Mouse (Mus musculus) neural tube, embryonic 14.5 days (tissue): ENCODE measurements around the gene Alkbh8. TPM values are rescaled to one million over a fixed set of nuclear protein-coding genes. Genes with fewer than 3 reads are reported as not detected.
"Not testable (repeated sequence)": the region's sequence is repeated elsewhere in the genome, so short reads cannot be mapped to it uniquely, and the experiment has no call there.

Experiments used
- ATAC-seq: fragments of 200-750 bp; cut with Nextera tagmentation; 2 replicates; pipeline ENCODE4 v1.8.0; 2017; ENCODE audit warnings: low read depth, mild to moderate bottlenecking, moderate TSS enrichment, moderate library complexity
- H3K27ac ChIP-seq: fragments of 300-500 bp; sonication (generic); 2 replicates; pipeline ENCODE4 v1.5.1; 2014; ENCODE audit warnings: low read depth, mild to moderate bottlenecking, control low read depth, low read length, moderate library complexity, mixed read lengths
- H3K27me3 ChIP-seq: fragments of 300-500 bp; sonication (generic); 2 replicates; pipeline ENCODE4 v1.6.1; 2014; ENCODE audit warnings: low read length; ENCODE audit not compliant: control insufficient read depth, insufficient read depth
- H3K36me3 ChIP-seq: fragments of 300-500 bp; sonication (generic); 2 replicates; pipeline ENCODE4 v1.6.1; 2014; ENCODE audit warnings: low read length, mixed read lengths; ENCODE audit not compliant: control insufficient read depth, insufficient read depth
- H3K4me1 ChIP-seq: fragments of 300-500 bp; sonication (generic); 2 replicates; pipeline ENCODE4 v1.6.1; 2014; ENCODE audit warnings: low read length; ENCODE audit not compliant: control insufficient read depth, insufficient read depth
- H3K4me2 ChIP-seq: fragments of 300-500 bp; sonication (generic); 2 replicates; pipeline ENCODE4 v1.6.1; 2014; ENCODE audit warnings: mild to moderate bottlenecking, low read depth, low read length, control low read depth
- H3K4me3 ChIP-seq: fragments of 300-500 bp; sonication (generic); 2 replicates; pipeline ENCODE4 v1.5.1; 2014; ENCODE audit warnings: low read depth, low read length, control low read depth, mixed read lengths
- H3K9ac ChIP-seq: fragments of 300-500 bp; sonication (generic); replicated peaks from 2 replicates; pipeline ENCODE4 v1.6.1; 2014; ENCODE audit warnings: low read depth, mild to moderate bottlenecking, control low read depth, low read length, mixed read lengths
- H3K9me3 ChIP-seq: fragments of 300-500 bp; sonication (generic); 2 replicates; pipeline ENCODE4 v1.6.1; 2016; ENCODE audit warnings: low read length; ENCODE audit not compliant: control insufficient read depth
- WGBS: fragments of 180-500 bp; shearing (Covaris S2); extraction: QIAGEN DNeasy Blood & Tissue Kit; methylation state at CpG from one replicate; pipeline ENCODE4 v1.1.7; 2014; 5-methylcytosine and 5-hydroxymethylcytosine counted together
- polyA plus RNA-seq: library from polyadenylated mRNA; unstranded; fragments of >200 nt; fragmentation: Nextera tagmentation; extraction: Ambion mirVana; gene quantifications from 2 replicates; pipeline ENCODE4 v1.2.1, GENCODE M21; 2014

The Alkbh8 gene
- 67.3 and 71.3 TPM in 2 replicates for polyA plus RNA-seq

DNA sequence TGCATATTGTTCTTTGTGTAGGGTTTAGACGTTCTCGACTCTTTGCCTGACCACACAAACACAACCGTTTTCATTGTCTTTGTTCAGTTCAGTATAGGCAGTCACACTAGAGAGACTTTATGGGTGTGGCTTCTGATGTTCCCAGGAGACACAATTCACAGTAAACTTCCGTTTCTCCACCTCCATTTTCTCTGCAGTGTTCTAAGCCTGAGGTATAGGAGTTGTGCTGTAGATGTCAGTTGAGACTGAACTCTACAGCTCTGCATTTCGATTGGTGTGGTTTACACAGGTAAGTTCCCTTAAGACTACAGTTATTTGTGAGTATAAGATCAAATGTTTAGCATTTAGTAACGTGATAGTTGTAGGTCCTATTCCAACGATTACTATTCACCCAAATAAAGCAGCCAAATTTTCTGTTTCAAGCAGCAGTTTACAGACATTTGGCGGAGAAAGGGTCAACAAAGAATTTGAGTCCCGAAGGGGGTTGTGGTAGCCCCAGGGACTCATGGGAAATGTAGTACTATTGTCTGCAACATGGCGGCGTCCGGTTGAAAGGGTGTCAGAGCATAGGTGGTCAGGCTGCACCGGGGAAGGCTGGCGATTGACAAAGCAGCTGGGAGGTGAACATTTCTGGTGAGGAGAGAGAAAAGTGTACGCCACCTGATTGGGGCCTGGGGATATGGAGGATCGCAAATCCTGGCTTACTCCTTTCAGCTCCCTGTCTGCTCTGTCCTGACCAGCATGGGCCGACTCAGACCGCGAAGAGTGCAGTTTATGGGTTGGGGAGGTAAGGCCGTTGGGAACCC lies at the start of gene Alkbh8:
Gene Alkbh8, plus strand, starts transcription at position 179 of the 806 bp plus-strand sequence.
- H3K9me3 ChIP-seq, result no peaks in the 10 kb centered on the region
- WGBS, result 1% methylated on average over 20 of the region's 20 CpGs
- H3K4me2 ChIP-seq, result peak within 1 kb of the TSS; percentile 47
- no peaks in the 10 kb centered on the region; the same call in 1 of the 2 replicates for H3K36me3 ChIP-seq
- peak within 1 kb of the TSS; percentile 74 for H3K27ac ChIP-seq
- H3K4me1 ChIP-seq, result peaks cover 4% of the 10 kb centered on the region
- peak within 1 kb of the TSS; percentile 68 for H3K4me3 ChIP-seq
- no peaks in the 10 kb centered on the region for H3K27me3 ChIP-seq
- ATAC-seq, result peak; percentile 97
- H3K9ac ChIP-seq, result peak within 1 kb of the TSS; percentile 74

DNA sequence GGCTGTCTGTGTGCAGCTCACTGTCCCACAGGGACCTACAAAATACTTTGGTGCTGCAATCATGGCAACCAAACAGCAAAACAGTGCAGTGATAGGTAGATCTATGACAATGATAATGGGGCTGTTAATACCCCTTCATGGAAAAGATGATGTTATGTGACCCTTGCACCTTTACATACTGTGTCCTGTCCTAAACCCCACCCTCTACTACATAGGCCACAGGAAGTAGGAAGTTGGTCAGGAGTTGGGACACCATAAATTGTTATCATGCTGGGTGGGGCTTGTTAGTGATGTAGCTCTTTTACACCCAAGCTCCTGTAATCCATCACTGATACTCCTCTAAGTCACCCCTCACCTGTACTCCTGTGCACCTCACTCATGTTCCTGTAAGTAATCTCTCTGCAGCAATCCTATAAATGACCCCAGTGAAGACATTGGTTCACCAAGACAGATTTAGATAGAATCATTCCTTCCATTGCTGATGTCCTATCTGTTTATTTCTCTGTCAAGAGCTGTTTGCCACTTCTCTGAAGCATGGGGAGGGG lies 25.6 kb upstream of the Alkbh8 start:
- Histone ChIP-seq H3K4me2 (no peak overlapping the region), H3K27me3 (no peaks in the 10 kb centered on the region), H3K36me3 (no peaks in the 10 kb centered on the region), H3K9me3 (peaks cover 5% of the 10 kb centered on the region; the same call in 1 of the 2 replicates), H3K27ac (no peak overlapping the region), H3K4me3 (no peak overlapping the region), H3K9ac (no peak overlapping the region), H3K4me1 (no peaks in the 10 kb centered on the region)
- no peak for ATAC-seq

- Histone ChIP-seq H3K27me3 (no peaks in the 10 kb centered on the region), H3K4me2 (no peak overlapping the region), H3K4me3 (no peak overlapping the region), H3K9ac (no peak overlapping the region), H3K27ac (no peak overlapping the region), H3K4me1 (no peaks in the 10 kb centered on the region), H3K9me3 (peaks cover 5% of the 10 kb centered on the region; the same call in 1 of the 2 replicates), H3K36me3 (no peaks in the 10 kb centered on the region)
- 83% methylated on average over 2 of the region's 2 CpGs for WGBS
- no peak for ATAC-seq
Measured at GRCm38 (mm10) chr9:3310016-3310415, 24.9 kb upstream of the Alkbh8 start.

DNA sequence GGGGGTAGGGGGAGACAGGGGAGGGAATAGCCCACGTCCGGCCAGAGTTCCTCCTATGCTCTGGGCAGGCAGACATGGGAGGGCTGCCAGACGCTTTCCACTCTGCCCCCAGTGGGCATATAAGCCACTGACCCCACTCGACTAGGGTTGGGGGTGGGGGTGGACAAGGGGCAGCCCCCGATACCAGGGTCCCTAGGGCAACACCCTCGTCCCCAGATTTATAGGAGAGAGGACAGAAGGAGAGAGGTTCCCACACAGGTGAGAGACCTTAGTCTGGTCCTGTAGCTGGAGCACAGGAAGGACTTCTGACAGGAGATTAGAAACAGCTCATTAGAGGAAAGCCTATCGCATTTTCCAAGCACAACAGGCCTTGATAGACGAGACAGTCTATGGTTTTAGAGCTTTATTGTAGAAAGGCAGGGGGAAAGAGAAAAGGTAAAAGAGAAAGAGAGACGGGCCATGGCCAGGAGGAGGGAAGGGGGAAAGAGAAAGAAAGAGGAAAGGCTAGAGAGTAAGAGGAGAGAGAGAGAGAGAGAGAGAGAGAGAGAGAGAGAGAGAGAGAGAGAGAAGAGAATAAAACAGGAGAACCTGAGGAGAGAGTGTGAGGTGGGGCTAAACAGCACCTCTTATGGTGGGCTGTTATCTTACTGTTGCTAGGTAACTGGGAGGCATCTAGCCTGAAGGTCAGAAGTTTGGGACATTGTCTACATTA lies 7.4 kb upstream of the Alkbh8 start:
- not testable (repeated sequence) for H3K4me3 ChIP-seq, H3K4me2 ChIP-seq, H3K27ac ChIP-seq, H3K36me3 ChIP-seq, ATAC-seq, H3K27me3 ChIP-seq, H3K9me3 ChIP-seq, H3K9ac ChIP-seq, H3K4me1 ChIP-seq
- WGBS, result 53% methylated on average over 9 of the region's 9 CpGs

DNA sequence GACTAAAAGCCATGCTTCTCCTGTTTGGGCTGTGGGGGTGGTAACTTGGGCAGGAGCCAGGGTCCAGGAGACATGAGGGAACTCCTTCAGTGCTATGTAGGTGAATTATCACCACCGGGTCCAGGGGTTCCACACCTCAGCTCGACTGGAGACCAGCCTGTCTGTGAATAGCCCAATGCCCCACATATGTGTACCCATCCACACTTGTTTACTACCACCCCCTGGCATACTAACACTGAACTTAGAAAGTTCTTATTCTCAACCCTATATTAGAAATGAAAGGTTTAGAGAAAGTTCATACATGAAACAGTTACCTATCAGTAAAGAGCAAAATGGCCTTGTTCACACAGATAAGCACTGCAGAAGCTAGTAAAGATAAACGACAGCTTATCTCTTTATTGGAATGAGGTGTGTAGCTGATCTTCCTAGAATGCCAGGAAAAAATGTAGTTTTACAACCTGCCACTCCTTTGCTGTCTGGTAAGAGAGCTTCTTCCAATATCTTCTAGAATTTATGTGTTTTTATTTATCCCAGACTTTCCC lies 6.8 kb upstream of the Alkbh8 start:
- no peak overlapping the region for H3K9ac ChIP-seq
- no peaks in the 10 kb centered on the region for H3K36me3 ChIP-seq
- H3K4me3 ChIP-seq, result no peak overlapping the region
- no peak overlapping the region for H3K4me2 ChIP-seq
- H3K27ac ChIP-seq, result no peak overlapping the region
- no peaks in the 10 kb centered on the region for H3K9me3 ChIP-seq
- ATAC-seq, result no peak
- no peaks in the 10 kb centered on the region for H3K4me1 ChIP-seq
- WGBS, result 72% methylated on average over 3 of the region's 3 CpGs
- H3K27me3 ChIP-seq, result no peaks in the 10 kb centered on the region

DNA sequence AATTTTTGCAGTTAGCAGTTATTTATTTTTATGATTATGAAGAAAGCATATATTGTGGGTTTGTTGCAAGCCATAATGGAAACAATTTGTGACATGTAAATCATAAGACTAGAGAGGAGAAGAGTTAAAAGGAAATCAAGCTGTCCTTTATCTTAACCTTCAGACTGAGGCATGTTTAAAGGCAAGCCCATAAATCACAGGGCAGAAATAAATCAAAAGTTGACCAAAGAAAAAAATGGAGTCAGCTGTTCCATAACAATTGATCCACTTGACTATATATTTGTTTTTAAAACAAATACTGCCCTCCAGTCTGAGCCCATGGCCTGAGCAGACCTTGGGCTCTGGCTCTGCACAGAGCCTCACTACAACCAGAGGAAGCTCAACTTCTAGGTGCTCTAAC lies 4.6 kb upstream of the Alkbh8 start:
- H3K4me1 ChIP-seq, result no peaks in the 10 kb centered on the region
- no peaks in the 10 kb centered on the region for H3K27me3 ChIP-seq
- no peak overlapping the region for H3K9ac ChIP-seq
- no peak overlapping the region for H3K4me2 ChIP-seq
- no peak overlapping the region for H3K27ac ChIP-seq
- no peaks in the 10 kb centered on the region for H3K36me3 ChIP-seq
- no peak overlapping the region for H3K4me3 ChIP-seq
- H3K9me3 ChIP-seq, result no peaks in the 10 kb centered on the region
- ATAC-seq, result no peak

DNA sequence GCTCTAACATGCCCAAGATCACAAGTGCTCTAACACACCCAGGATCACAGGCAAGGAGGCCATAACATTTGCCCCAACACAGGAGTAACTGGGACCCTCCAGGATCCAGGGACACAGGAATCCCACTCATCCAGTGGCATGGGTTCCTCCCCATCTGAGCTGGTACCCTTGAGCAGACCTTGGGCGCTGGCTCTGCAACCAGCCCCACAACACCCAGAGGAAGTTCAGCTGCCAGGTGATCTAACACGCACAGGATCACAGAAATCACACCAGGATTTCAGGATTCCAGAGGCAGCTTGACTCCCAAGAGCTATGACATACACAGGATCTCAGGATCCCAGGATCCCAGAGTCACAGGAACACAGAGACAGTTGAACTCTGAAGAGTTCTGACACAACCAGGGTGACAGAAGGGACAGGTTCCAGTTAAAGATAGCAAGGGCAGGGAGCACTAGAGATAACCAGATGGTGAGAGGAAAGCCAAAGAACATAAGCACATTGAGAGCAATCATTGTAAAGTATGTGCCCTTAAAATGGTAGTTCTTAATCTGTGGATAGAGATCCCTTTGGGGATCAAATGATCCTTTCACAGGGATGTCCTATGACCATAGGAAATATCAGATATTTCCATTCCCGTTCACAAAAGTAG lies 4.1 kb upstream of the Alkbh8 start:
- H3K27ac ChIP-seq, result no peak overlapping the region
- H3K4me2 ChIP-seq, result no peak overlapping the region
- no peak overlapping the region for H3K4me3 ChIP-seq
- 71% methylated on average over 3 of the region's 3 CpGs for WGBS
- H3K27me3 ChIP-seq, result no peaks in the 10 kb centered on the region
- H3K9me3 ChIP-seq, result no peaks in the 10 kb centered on the region
- no peaks in the 10 kb centered on the region for H3K4me1 ChIP-seq
- no peak for ATAC-seq
- H3K36me3 ChIP-seq, result no peaks in the 10 kb centered on the region
- no peak overlapping the region for H3K9ac ChIP-seq

GRCm38 (mm10) chr9:3336661-3337060 lies 1.7 kb downstream of the Alkbh8 start:
- no peak for ATAC-seq
- H3K4me2 ChIP-seq, result peak overlapping the region; percentile 47; the same call in 1 of the 2 replicates
- H3K27me3 ChIP-seq, result no peaks in the 10 kb centered on the region
- no peak overlapping the region for H3K9ac ChIP-seq
- no peak overlapping the region for H3K27ac ChIP-seq
- H3K4me1 ChIP-seq, result peaks cover 4% of the 10 kb centered on the region
- H3K4me3 ChIP-seq, result peak overlapping the region; percentile 9; the same call in 1 of the 2 replicates
- WGBS, result 82% methylated on average over 3 of the region's 3 CpGs
- H3K36me3 ChIP-seq, result peaks cover 8% of the 10 kb centered on the region; the same call in 1 of the 2 replicates
- H3K9me3 ChIP-seq, result no peaks in the 10 kb centered on the region
